Mouse (Mus musculus): ENCODE measurements around the gene Olfr544.

- TF ChIP-seq CTCF (IDR thresholded peaks at IDR 0.05; ENCODE audit: extremely low read depth, insufficient read depth, insufficient read length, insufficient replicate concordance): no peak
- TF ChIP-seq POLR2A (IDR thresholded peaks at IDR 0.05; ENCODE audit: low read depth, low read length): no peak
Observed at GRCm38 (mm10) chr7:102442432-102442831, 45.7 kb downstream of the Olfr544 start.
